Mouse (Mus musculus) MEL (cell line): ENCODE measurements at regions not wholly inside any gene's neighbourhood (a gene's known extent, or its start where the extent isn't known, plus 50 kb on each side); places are given as distances from the start of the nearest gene placed in this dataset.

Source experiments
- DNase-seq: peaks from one replicate; pipeline ENCODE4 v3.0.0; 2011; ENCODE audit warnings: low read depth, low spot score
- H3K27ac ChIP-seq: 2 replicates; pipeline ENCODE4 v1.5.1; 2012; ENCODE audit warnings: low read depth, mild to moderate bottlenecking, control low read depth, low read length, moderate library complexity; ENCODE audit not compliant: control insufficient read depth
- H3K27me3 ChIP-seq, 2 experiments: fragments of 150-350 bp in 1 of 2; sonication (generic) in 1 of 2; 2 replicates each; pipeline ENCODE4 v1.6.1; 2012; ENCODE audit warnings: low read length in 2 of 2, mild to moderate bottlenecking in 2 of 2, improper control_type of control experiment in 1 of 2, moderate library complexity in 1 of 2; ENCODE audit not compliant: insufficient read depth in 2 of 2, control insufficient read depth in 1 of 2
- H3K36me3 ChIP-seq, 2 experiments: 2 replicates each; pipeline ENCODE4 v1.6.1; 2012 to 2014; ENCODE audit warnings: low read length in 2 of 2, improper control_type of control experiment in 1 of 2, inconsistent platforms in 1 of 2, mild to moderate bottlenecking in 1 of 2; ENCODE audit not compliant: insufficient read depth in 2 of 2, control insufficient read depth in 1 of 2
- H3K4me1 ChIP-seq, 2 experiments: fragments of 150-350 bp in 1 of 2; sonication (generic) in 1 of 2; 2 replicates each; pipeline ENCODE4 v1.6.1; 2012; ENCODE audit warnings: low read length in 2 of 2, improper control_type of control experiment in 1 of 2, mild to moderate bottlenecking in 1 of 2; ENCODE audit not compliant: insufficient read depth in 2 of 2, control insufficient read depth in 1 of 2
- H3K4me3 ChIP-seq, 2 experiments: fragments of 150-350 bp in 1 of 2; sonication (generic) in 1 of 2; 2 replicates each; pipeline ENCODE4 v1.5.1; 2012; ENCODE audit warnings: low read depth in 2 of 2, low read length in 2 of 2, mild to moderate bottlenecking in 2 of 2, moderate library complexity in 2 of 2, control low read depth in 1 of 2, improper control_type of control experiment in 1 of 2; ENCODE audit not compliant: control insufficient read depth in 1 of 2, insufficient read depth in 1 of 2
- H3K79me2 ChIP-seq: 2 replicates; pipeline ENCODE4 v1.6.1; 2012; ENCODE audit warnings: mild to moderate bottlenecking, low read length, moderate library complexity; ENCODE audit not compliant: control insufficient read depth, poor library complexity, insufficient read depth
- H3K9ac ChIP-seq: 2 replicates; pipeline ENCODE4 v1.6.1; 2012; ENCODE audit warnings: low read depth, mild to moderate bottlenecking, control low read depth, low read length, moderate library complexity; ENCODE audit not compliant: control insufficient read depth, poor library complexity, severe bottlenecking
- H3K9me3 ChIP-seq: fragments of 150-350 bp; sonication (generic); replicated peaks from 2 replicates; pipeline ENCODE4 v1.6.1; 2012; ENCODE audit warnings: mild to moderate bottlenecking, low read length, improper control_type of control experiment, moderate library complexity; ENCODE audit not compliant: insufficient read depth
- BHLHE40 ChIP-seq: IDR thresholded peaks from 2 replicates; pipeline ENCODE4 v1.6.1; 2012; ENCODE audit warnings: low read depth, mild to moderate bottlenecking, inconsistent platforms, low read length, improper control_type of control experiment, borderline replicate concordance
- CHD2 ChIP-seq: IDR thresholded peaks from 2 replicates; pipeline ENCODE4 v1.6.1; 2011; ENCODE audit warnings: low read length, improper control_type of control experiment
- ELF1 ChIP-seq: IDR thresholded peaks from 2 replicates; pipeline ENCODE4 v1.6.1; 2014; ENCODE audit warnings: low read depth, mild to moderate bottlenecking, inconsistent platforms, low read length, improper control_type of control experiment, moderate library complexity
- EP300 ChIP-seq, 2 experiments: IDR thresholded peaks; 2 replicates each; pipeline ENCODE4 v1.6.1; 2011; ENCODE audit warnings: improper control_type of control experiment in 2 of 2, low read length in 2 of 2, low read depth in 1 of 2, mild to moderate bottlenecking in 1 of 2
- GATA1 ChIP-seq: IDR thresholded peaks from 2 replicates; pipeline ENCODE4 v1.6.1; 2011; ENCODE audit warnings: low read depth, low read length, improper control_type of control experiment
- HCFC1 ChIP-seq: IDR thresholded peaks from 2 replicates; pipeline ENCODE4 v1.6.1; 2012; ENCODE audit warnings: low read depth, mild to moderate bottlenecking, inconsistent platforms, low read length, improper control_type of control experiment, moderate library complexity
- JUND ChIP-seq: IDR thresholded peaks from 2 replicates; pipeline ENCODE4 v1.6.1; 2011; ENCODE audit warnings: low read depth, mild to moderate bottlenecking, improper control_type of control experiment, low read length
- MAFK ChIP-seq: IDR thresholded peaks from 2 replicates; pipeline ENCODE4 v1.6.1; 2011; ENCODE audit warnings: low read depth, mild to moderate bottlenecking, low read length, improper control_type of control experiment, borderline replicate concordance
- MEF2A ChIP-seq: IDR thresholded peaks from 2 replicates; pipeline ENCODE4 v1.6.1; 2014; ENCODE audit warnings: low read depth, mild to moderate bottlenecking, inconsistent platforms, low read length, improper control_type of control experiment; ENCODE audit not compliant: poor library complexity, insufficient replicate concordance, severe bottlenecking; ENCODE audit errors: extremely low read depth
- MXI1 ChIP-seq: IDR thresholded peaks from 2 replicates; pipeline ENCODE4 v1.6.1; 2011; ENCODE audit warnings: mild to moderate bottlenecking, low read depth, low read length, improper control_type of control experiment
- RCOR1 ChIP-seq: IDR thresholded peaks from 2 replicates; pipeline ENCODE4 v1.6.1; 2012; ENCODE audit warnings: low read depth, mild to moderate bottlenecking, inconsistent platforms, low read length, improper control_type of control experiment
- SIN3A ChIP-seq: IDR thresholded peaks from 2 replicates; pipeline ENCODE4 v1.6.1; 2012; ENCODE audit warnings: low read length, improper control_type of control experiment, inconsistent platforms
- SMC3 ChIP-seq: IDR thresholded peaks from 2 replicates; pipeline ENCODE4 v1.6.1; 2011; ENCODE audit warnings: low read depth, low read length, improper control_type of control experiment
- TAL1 ChIP-seq: IDR thresholded peaks from 2 replicates; pipeline ENCODE4 v1.6.1; 2012; ENCODE audit warnings: mild to moderate bottlenecking, inconsistent platforms, low read length, moderate library complexity, mixed read lengths
- TCF12 ChIP-seq: IDR thresholded peaks from 2 replicates; pipeline ENCODE4 v1.6.1; 2014; ENCODE audit warnings: low read depth, mild to moderate bottlenecking, inconsistent platforms, low read length, improper control_type of control experiment, moderate library complexity
- UBTF ChIP-seq: IDR thresholded peaks from 2 replicates; pipeline ENCODE4 v1.6.1; 2012; ENCODE audit warnings: low read depth, mild to moderate bottlenecking, inconsistent platforms, low read length, improper control_type of control experiment, moderate library complexity, borderline replicate concordance; ENCODE audit not compliant: insufficient read depth
- ZMIZ1 ChIP-seq: IDR thresholded peaks from 2 replicates; pipeline ENCODE4 v1.6.1; 2012; ENCODE audit warnings: low read depth, mild to moderate bottlenecking, inconsistent platforms, low read length, improper control_type of control experiment, moderate library complexity
- ZNF384 ChIP-seq: IDR thresholded peaks from 2 replicates; pipeline ENCODE4 v1.6.1; 2012; ENCODE audit warnings: low read depth, mild to moderate bottlenecking, inconsistent platforms, low read length, improper control_type of control experiment

- Histone ChIP-seq H3K9me3 (no peaks in the 10 kb centered on the region), H3K4me3 (no peak overlapping the region), H3K27me3 (no peaks in the 10 kb centered on the region), H3K79me2 (no peaks in the 10 kb centered on the region), H3K9ac (no peak overlapping the region), H3K36me3 (peaks cover 0 to 4% of the 10 kb centered on the region in 2 experiments; a peak in 1 of 4 replicates), H3K27ac (no peak overlapping the region), H3K4me1 (no peaks in the 10 kb centered on the region)
- TF ChIP-seq SMC3 (no peak), MAFK (no peak), MXI1 (no peak), GATA1 (no peak), TCF12 (no peak), ZNF384 (no peak), TAL1 (no peak), ELF1 (no peak), RCOR1 (no peak)
- DNase-seq: no peak
These were observed 83.3 kb upstream of the Tbc1d5 start for GRCm38 (mm10) chr17:51262404-51262803.

- no peak overlapping the region for H3K27ac ChIP-seq
- H3K79me2 ChIP-seq: no peaks in the 10 kb centered on the region
- H3K36me3 ChIP-seq: peaks cover 0 to 4% of the 10 kb centered on the region in 2 experiments; a peak in 1 of 4 replicates
- no peak overlapping the region for H3K4me3 ChIP-seq
- DNase-seq: peak; percentile 51
- H3K27me3 ChIP-seq: no peaks in the 10 kb centered on the region
- H3K9me3 ChIP-seq: no peaks in the 10 kb centered on the region
- H3K9ac ChIP-seq: no peak overlapping the region
- TF ChIP-seq MXI1 (no peak), HCFC1 (no peak), GATA1 (peak; percentile 52), ELF1 (peak; percentile 41; the same call in 1 of the 2 replicates), EP300 (IDR thresholded peaks at IDR 0.05; ENCODE audit: low read depth in 1 of 2, low read length in 2 of 2) (0 out of 4 replicates have a peak, but pooled peaks of 1 of the 2 experiments have one; percentile 35)
- no peaks in the 10 kb centered on the region for H3K4me1 ChIP-seq
These were observed 79.2 kb upstream of the Tbc1d5 start for GRCm38 (mm10) chr17:51258316-51258715.

GRCm38 (mm10) chr17:51248543-51248942, 69.4 kb upstream of the Tbc1d5 start:
- H3K27me3 ChIP-seq: no peaks in the 10 kb centered on the region
- TF ChIP-seq ZMIZ1: no peak
- TF ChIP-seq BHLHE40: no peak
- no peak for TF ChIP-seq CHD2
- TF ChIP-seq MEF2A: no peak
- no peak for TF ChIP-seq SIN3A
- TF ChIP-seq UBTF: no peak
- no peak for TF ChIP-seq JUND
- H3K9ac ChIP-seq: no peak overlapping the region
- no peak overlapping the region for H3K27ac ChIP-seq
- DNase-seq: no peak
- no peaks in the 10 kb centered on the region for H3K79me2 ChIP-seq
- no peak overlapping the region for H3K4me3 ChIP-seq
- no peaks in the 10 kb centered on the region for H3K4me1 ChIP-seq
- no peaks in the 10 kb centered on the region for H3K9me3 ChIP-seq
- no peaks in the 10 kb centered on the region for H3K36me3 ChIP-seq
